Mouse (Mus musculus) liver, embryonic 11.5 days (tissue): ENCODE results near the gene Abhd5. TPM values are rescaled to one million over a fixed set of nuclear protein-coding genes. Genes with fewer than 3 reads are reported as not detected.
A peak's percentile ranks its signal among the peaks of the same experiment; 100 is the strongest.
"Not testable (repeated sequence)": the region's sequence is repeated elsewhere in the genome, so short reads cannot be mapped to it uniquely, and the experiment has no call there.

Source experiments
- ATAC-seq: fragments of 200-750 bp; cut with Nextera tagmentation; replicated peaks from 2 replicates; pipeline ENCODE4 v1.8.0; 2017; ENCODE audit warnings: moderate number of reproducible peaks, mild to moderate bottlenecking, moderate TSS enrichment, moderate library complexity; ENCODE audit not compliant: low FRiP score
- DNase-seq: peaks from one replicate; pipeline ENCODE4 v3.0.0-alpha.2; 2017; ENCODE audit warnings: low spot score
- H3K27ac ChIP-seq: fragments of 300-500 bp; sonication (generic); 2 replicates; pipeline ENCODE4 v1.5.1; 2014; ENCODE audit warnings: mild to moderate bottlenecking, low read depth, low read length, control low read depth
- H3K27me3 ChIP-seq: fragments of 300-500 bp; sonication (generic); replicated peaks from 2 replicates; pipeline ENCODE4 v1.6.1; 2014; ENCODE audit warnings: low read length, mixed read lengths; ENCODE audit not compliant: control insufficient read depth, insufficient read depth
- H3K36me3 ChIP-seq: fragments of 300-500 bp; sonication (generic); 2 replicates; pipeline ENCODE4 v1.6.1; 2014; ENCODE audit warnings: mild to moderate bottlenecking, low read length, moderate library complexity, mixed read lengths; ENCODE audit not compliant: control insufficient read depth, insufficient read depth
- H3K4me1 ChIP-seq: fragments of 300-500 bp; sonication (generic); replicated peaks from 2 replicates; pipeline ENCODE4 v1.6.1; 2014; ENCODE audit warnings: low read length, mixed read lengths; ENCODE audit not compliant: control insufficient read depth, insufficient read depth
- H3K4me2 ChIP-seq: fragments of 300-500 bp; sonication (generic); 2 replicates; pipeline ENCODE4 v1.6.1; 2014; ENCODE audit warnings: mild to moderate bottlenecking, control low read depth, moderate library complexity
- H3K4me3 ChIP-seq: fragments of 300-500 bp; sonication (generic); 2 replicates; pipeline ENCODE4 v1.5.1; 2014; ENCODE audit warnings: low read depth, low read length, control low read depth
- H3K9ac ChIP-seq: fragments of 300-500 bp; sonication (generic); 2 replicates; pipeline ENCODE4 v1.6.1; 2014; ENCODE audit warnings: low read depth, low read length, control low read depth
- H3K9me3 ChIP-seq: fragments of 300-500 bp; sonication (generic); 2 replicates; pipeline ENCODE4 v1.6.1; 2016; ENCODE audit warnings: low read length, inconsistent platforms, mixed read lengths; ENCODE audit not compliant: control insufficient read depth
- WGBS: fragments of 180-500 bp; shearing (Covaris S2); extraction: QIAGEN DNeasy Blood & Tissue Kit; methylation state at CpG from one replicate; pipeline ENCODE4 v1.1.7; 2014; 5-methylcytosine and 5-hydroxymethylcytosine counted together
- polyA plus RNA-seq: library from polyadenylated mRNA; unstranded; fragments of >200 nt; fragmentation: Nextera tagmentation; extraction: Ambion mirVana; gene quantifications from 2 replicates; pipeline ENCODE4 v1.2.1, GENCODE M21; 2014

The Abhd5 gene
- polyA plus RNA-seq = 22.1 and 24.2 TPM in 2 replicates

DNA sequence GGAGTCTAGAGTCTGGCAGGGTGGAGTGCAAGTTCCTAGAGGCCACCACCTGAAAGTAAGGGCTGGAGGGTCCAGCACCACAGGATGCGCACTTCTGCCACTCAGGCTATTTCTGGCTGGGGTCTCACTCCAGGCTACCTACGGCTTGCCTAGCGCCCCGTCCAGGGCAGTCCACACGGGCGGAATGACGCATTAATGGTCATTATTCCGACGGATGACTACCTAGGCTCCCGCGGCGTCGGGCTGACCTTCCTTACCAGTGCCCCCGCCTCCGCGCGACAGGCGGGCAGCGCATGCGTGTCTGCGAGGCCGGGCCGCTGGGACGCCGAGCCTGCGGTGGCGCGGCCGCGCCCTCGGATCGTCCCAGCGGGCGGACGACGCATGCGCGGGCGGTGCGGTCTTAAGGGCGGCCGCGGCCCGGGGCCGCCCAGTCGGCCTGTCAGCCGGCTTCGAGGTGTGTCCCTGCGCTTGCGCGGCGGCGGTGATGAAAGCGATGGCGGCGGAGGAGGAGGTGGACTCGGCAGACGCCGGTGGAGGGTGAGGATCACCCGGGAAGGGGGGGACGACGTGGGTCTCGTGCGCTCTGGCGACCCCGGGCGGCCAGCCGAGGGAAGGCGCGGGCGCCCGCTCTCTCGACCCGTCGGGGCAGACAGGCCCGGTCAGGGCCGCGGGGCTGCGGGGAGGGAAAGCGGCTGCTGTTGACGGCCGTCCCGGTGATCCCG is at the start of gene Abhd5:
Gene Abhd5 (plus strand): TSS at position 306 of the 722 bp plus-strand sequence.
- H3K4me3 ChIP-seq = peak within 1 kb of the TSS; percentile 80
- H3K4me2 ChIP-seq = peak within 1 kb of the TSS; percentile 73
- H3K27me3 ChIP-seq = no peaks in the 10 kb centered on the region
- WGBS = under 1% methylated on average over 79 of the region's 84 CpGs
- DNase-seq = peak; percentile 89
- no peaks in the 10 kb centered on the region for H3K9me3 ChIP-seq
- peaks cover 25% of the 10 kb centered on the region for H3K4me1 ChIP-seq
- peak; percentile 93 for ATAC-seq
- peak within 1 kb of the TSS; percentile 67 for H3K27ac ChIP-seq
- peak within 1 kb of the TSS; percentile 90 for H3K9ac ChIP-seq
- no peaks in the 10 kb centered on the region for H3K36me3 ChIP-seq

DNA sequence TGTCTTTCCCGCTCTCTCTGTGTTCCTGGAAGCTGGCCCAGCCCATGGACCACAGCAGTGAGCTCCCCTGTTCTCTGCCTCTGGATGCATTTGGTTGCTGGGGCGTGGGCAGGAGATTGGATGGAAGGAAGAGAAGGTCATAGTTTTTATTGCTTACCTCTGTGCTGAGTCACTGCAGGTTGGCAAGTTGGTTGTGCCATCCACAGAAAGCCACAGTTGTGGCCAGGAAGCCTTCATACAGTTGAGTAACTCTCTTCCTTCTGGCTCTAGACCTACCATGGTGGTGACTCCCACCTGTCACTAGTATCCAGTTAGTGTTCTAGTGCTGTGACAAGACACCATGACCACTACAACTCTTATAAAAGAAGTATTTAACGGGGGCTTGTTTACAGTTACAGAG is 46.1 kb upstream of the Abhd5 start:
- Histone ChIP-seq H3K4me3 (no peak overlapping the region), H3K4me2 (no peak overlapping the region), H3K27me3 (no peaks in the 10 kb centered on the region), H3K9ac (no peak overlapping the region), H3K4me1 (peaks cover 10% of the 10 kb centered on the region; the same call in 1 of the 2 replicates), H3K9me3 (no peaks in the 10 kb centered on the region), H3K36me3 (no peaks in the 10 kb centered on the region), H3K27ac (no peak overlapping the region)
- DNase-seq = no peak
- whole genome bisulfite sequencing = 78% methylated on average over 3 of the region's 3 CpGs
- ATAC-seq = no peak

DNA sequence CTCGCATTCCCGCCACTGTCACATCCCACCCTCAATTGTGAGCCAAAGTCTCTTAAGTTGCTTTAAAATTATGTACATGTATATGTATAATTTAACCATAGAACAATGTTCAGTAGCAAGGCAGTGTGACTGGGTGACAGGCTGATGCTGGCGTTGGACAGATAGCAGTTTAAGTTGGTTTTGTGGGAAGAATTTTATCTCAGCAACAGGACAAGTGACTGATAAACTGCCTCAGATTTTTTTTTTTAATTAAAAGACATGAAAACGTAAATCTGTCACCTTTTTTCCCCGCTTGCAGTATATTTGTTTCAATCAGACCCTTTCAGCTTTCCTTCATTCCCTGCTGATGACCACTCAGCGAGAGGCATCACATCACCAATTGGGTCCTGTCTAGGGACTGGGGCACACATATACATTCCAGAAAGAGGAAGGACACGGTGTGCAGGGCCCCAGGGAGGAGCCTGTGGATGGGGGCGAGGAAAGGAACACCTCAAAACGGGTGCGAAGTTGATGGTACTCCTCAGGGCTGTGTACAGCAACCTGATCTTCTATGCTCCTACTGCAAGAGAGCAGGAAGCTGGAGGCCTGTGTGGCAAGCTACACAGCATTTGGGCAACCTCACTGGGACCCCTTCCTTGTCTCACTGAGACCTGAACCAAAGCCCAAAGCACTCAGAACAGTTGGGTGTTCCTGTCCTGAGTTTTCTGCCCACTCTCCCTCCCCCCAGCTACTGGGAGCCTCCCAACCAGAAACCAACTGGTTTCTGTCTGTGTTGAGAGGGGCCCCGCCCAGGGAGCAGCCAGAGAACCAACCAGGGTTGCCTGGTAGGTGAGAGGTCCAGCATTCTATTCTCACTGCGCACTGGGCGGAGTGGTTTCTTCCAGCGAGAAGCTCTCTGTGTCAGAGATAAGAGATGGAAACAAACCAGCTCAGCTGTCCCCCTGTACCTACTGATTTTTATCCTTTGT is 42.1 kb upstream of the Abhd5 start:
- DNase-seq = no peak
- WGBS = 47% methylated on average over 14 of the region's 14 CpGs
- H3K4me3 ChIP-seq = no peak overlapping the region

DNA sequence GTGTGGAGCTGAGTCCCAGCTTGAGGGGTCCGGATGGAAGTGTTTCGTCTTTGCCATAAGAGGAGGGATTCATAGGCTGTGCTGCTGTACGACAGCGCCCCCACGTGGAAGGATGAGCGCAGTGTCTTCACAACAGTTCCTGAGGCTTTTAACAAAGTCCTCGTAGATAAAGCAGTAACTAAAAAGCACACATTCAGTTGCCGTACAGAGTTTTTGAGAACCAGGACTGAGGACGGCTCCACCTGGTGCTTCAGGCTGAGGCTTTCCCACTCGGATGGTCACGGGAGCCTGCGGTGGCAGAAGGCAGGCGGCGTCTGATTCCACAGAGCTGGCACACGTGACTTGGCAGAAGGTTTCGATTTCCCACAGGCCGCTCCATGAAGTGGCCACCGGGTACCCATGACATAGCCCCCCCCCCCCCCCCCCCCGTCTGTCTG is 40.8 kb upstream of the Abhd5 start:
- peak overlapping the region; percentile 64 for H3K4me2 ChIP-seq
- no peaks in the 10 kb centered on the region for H3K36me3 ChIP-seq
- peak; percentile 65 for ATAC-seq
- peak overlapping the region; percentile 46; the same call in 1 of the 2 replicates for H3K9ac ChIP-seq
- peaks cover 10% of the 10 kb centered on the region; the same call in 1 of the 2 replicates for H3K4me1 ChIP-seq
- no peak overlapping the region for H3K27ac ChIP-seq
- H3K27me3 ChIP-seq = no peaks in the 10 kb centered on the region
- WGBS = 11% methylated on average over 18 of the region's 19 CpGs
- peak overlapping the region; percentile 48 for H3K4me3 ChIP-seq
- no peaks in the 10 kb centered on the region for H3K9me3 ChIP-seq
- peak; percentile 83 for DNase-seq

More for the DNA sequence above, 42.1 kb upstream of the Abhd5 start:
- Histone ChIP-seq H3K36me3 (no peaks in the 10 kb centered on the region), H3K9me3 (no peaks in the 10 kb centered on the region), H3K4me2 (no peak overlapping the region), H3K4me1 (peaks cover 10% of the 10 kb centered on the region; the same call in 1 of the 2 replicates), H3K27ac (no peak overlapping the region), H3K27me3 (no peaks in the 10 kb centered on the region), H3K9ac (no peak overlapping the region)
- ATAC-seq = peak; percentile 59; the same call in 1 of the 2 replicates

DNA sequence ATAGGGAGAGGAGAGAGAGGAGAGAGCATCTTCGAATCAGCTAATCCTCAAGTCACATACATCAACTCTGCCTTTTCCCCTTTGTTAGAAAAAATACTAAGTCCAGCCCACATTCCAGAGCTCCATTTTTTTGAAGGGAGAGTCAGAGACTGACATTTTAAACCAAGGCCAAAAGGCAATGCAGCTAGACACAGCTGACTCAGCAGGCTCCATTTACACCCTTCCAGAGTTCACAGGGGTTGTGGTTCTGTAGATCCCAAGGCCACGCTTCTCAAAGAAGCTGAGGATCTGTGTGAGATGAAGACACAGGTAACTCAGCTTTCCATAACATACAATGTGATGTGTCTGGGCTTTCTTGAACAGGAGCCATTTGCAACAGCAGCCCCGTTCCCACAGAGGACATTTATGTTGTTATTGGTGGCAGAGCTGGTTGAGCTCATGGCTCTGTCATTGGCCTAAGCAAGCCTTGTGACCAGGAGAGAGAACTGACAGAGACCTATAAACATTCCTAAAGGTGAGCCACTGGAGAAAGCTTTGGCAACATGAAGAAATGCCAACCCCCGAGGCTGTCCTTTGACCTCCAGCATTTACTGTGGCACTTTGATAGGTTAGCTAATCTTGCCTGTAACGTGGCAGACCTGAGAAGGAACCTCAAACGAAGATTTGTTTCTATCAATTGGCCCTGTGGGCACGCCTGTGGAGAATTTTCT is 40.2 kb upstream of the Abhd5 start:
- Histone ChIP-seq H3K9ac (peak overlapping the region; percentile 46; the same call in 1 of the 2 replicates), H3K36me3 (no peaks in the 10 kb centered on the region), H3K4me2 (peak overlapping the region; percentile 64), H3K4me1 (peaks cover 10% of the 10 kb centered on the region; the same call in 1 of the 2 replicates), H3K9me3 (no peaks in the 10 kb centered on the region), H3K27me3 (no peaks in the 10 kb centered on the region), H3K4me3 (peak overlapping the region; percentile 48), H3K27ac (no peak overlapping the region)
- ATAC-seq (peak; percentile 24), DNase-seq (no peak)
- 65% methylated on average over 7 of the region's 7 CpGs for WGBS

DNA sequence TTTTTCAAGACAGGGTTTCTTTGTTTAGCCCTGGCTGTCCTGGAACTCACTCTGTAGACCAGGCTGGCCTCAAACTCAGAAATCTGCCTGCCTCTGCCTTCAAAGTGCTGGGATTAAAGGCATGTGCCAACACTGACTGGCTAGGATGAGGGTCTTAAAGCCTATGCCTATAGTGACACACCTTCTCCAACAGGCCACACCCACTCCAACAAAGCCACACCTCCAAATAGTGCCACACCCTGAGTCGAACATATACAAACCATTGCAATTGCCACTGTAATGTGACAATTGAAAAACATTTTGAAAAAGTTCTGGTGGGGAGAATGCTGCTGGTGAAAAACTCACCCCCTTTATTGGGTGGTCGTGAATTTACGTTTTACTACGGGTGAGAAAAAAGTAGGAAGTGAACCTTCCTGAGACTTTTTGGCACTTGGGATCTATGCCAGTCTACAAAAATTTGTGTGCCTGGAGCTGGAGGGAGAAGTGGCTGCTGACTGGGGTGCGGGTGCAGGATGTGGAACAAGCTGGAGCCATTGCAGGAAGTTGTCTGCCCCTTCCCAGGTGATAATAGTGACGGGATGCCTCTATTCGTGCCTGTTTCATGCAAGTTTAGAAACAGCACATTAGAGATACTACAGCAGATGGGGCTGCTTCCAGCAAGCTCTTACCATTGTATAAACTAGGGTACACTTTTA is 39.0 kb upstream of the Abhd5 start:
- 74% methylated on average over 7 of the region's 7 CpGs for WGBS
- no peak overlapping the region for H3K9ac ChIP-seq

DNA sequence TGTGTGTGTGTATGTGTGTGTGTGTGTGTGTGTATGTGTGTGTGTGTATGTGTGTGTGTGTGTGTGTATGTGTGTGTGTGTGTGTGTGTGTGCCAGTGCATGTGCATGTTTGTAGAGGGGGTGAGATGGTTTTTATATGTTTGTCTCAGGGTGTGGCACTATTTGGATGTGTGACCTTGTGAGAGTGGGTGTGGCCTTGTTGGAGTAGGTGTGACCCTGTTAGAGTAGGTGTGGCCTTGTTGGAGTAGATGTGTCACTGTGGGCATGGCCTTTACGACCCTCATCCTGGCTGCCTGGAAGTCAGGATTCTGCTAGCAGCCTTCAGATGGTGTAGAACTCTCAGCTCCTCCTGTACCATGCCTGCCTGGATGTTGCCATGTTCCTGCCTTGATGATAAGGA is 38.3 kb upstream of the Abhd5 start:
- 50% methylated on average over 1 of the region's 1 CpGs for WGBS
- not testable (repeated sequence) for H3K4me2 ChIP-seq, H3K9me3 ChIP-seq, H3K27me3 ChIP-seq, DNase-seq, H3K9ac ChIP-seq, H3K36me3 ChIP-seq, ATAC-seq, H3K4me3 ChIP-seq, H3K27ac ChIP-seq
- H3K4me1 ChIP-seq = peaks cover 10% of the 10 kb centered on the region; the same call in 1 of the 2 replicates

More for the DNA sequence above, 39.0 kb upstream of the Abhd5 start:
- Histone ChIP-seq H3K36me3 (no peaks in the 10 kb centered on the region), H3K4me1 (peaks cover 10% of the 10 kb centered on the region; the same call in 1 of the 2 replicates), H3K27me3 (no peaks in the 10 kb centered on the region), H3K9me3 (no peaks in the 10 kb centered on the region), H3K27ac (no peak overlapping the region), H3K4me3 (no peak overlapping the region), H3K4me2 (no peak overlapping the region)
- ATAC-seq (no peak), DNase-seq (no peak)
